Mouse (Mus musculus) gastrocnemius, adult 2 months (tissue): Measurements from ENCODE around the gene Teddm2. TPM values are rescaled to one million over a fixed set of nuclear protein-coding genes. Genes with fewer than 3 reads are reported as not detected.

Experiments
- DNase-seq: peaks from one replicate; pipeline ENCODE4 v3.0.0; 2022
- H3K27ac ChIP-seq: fragments of 200-600 bp; 2 replicates; pipeline ENCODE4 v1.8.1; 2022; ENCODE audit warnings: mild to moderate bottlenecking
- H3K4me3 ChIP-seq: fragments of 200-600 bp; 2 replicates; pipeline ENCODE4 v1.8.1; 2022; ENCODE audit warnings: mild to moderate bottlenecking, moderate library complexity
- CTCF ChIP-seq: fragments of 200-600 bp; IDR thresholded peaks from 2 replicates; pipeline ENCODE4 v1.8.1; 2022; ENCODE audit warnings: antibody characterized with exemption, mild to moderate bottlenecking, moderate library complexity
- intact Hi-C: fragments of 180-260 bp; cut with DNase I; formaldehyde crosslinking; loops from one replicate; pipeline ENCODE4 v1.15.1; 2025
- microRNA-seq: library from miRNA; unstranded; fragments of <30 nt; microRNA quantifications from one replicate; pipeline ENCODE4 v1.2.0, GENCODE M21; 2021
- total RNA-seq, 2 experiments: library from RNA; stranded (reverse); gene quantifications; 2 replicates each; pipeline ENCODE4 v1.2.3; 2021

The Teddm2 gene
- total RNA-seq, 2 experiments from 2014 or later: 1.6 to 4.4 TPM

DNA sequence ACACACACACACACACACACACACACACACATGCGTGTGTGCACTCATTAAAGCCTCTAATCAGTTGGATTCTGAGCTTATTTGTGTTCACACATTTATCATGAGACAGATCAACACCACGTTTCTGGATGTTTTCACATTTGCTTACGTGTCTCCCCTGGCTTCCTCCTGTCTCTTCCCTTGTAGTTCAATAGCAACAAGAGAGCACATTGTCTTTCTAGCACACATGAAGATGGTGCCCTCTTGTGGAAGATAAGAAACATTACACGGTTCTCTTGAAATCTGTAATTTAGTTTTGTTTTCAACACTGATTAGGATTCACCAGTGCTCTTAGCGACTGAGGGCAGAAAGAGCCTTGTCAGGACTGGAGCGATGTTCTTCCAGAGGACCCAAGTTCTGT, 53.2 kb downstream of the Teddm2 start:
- Histone ChIP-seq H3K4me3 (no peak overlapping the region), H3K27ac (no peak overlapping the region)
- TF ChIP-seq CTCF: peak; percentile 61
- intact Hi-C loops: no loop called here
- DNase-seq: no peak

- H3K27ac ChIP-seq: no peak overlapping the region
- no peak overlapping the region for H3K4me3 ChIP-seq
- intact Hi-C loops: no loop called here
- no peak for DNase-seq
- no peak for TF ChIP-seq CTCF
Measured at GRCm38 (mm10) chr1:153846420-153846819, 53.6 kb downstream of the Teddm2 start.

- no peak for DNase-seq
- intact Hi-C loops: no loop called here
- no peak within 1 kb of the TSS for H3K4me3 ChIP-seq
- H3K27ac ChIP-seq: no peak within 1 kb of the TSS
- no peak for TF ChIP-seq CTCF
Measured at GRCm38 (mm10) chr1:153844042-153844441, 56.0 kb downstream of the Teddm2 start, which contains the start of gene Rgsl1. Gene Rgsl1, minus strand, starts transcription at chr1:153844142.

DNA sequence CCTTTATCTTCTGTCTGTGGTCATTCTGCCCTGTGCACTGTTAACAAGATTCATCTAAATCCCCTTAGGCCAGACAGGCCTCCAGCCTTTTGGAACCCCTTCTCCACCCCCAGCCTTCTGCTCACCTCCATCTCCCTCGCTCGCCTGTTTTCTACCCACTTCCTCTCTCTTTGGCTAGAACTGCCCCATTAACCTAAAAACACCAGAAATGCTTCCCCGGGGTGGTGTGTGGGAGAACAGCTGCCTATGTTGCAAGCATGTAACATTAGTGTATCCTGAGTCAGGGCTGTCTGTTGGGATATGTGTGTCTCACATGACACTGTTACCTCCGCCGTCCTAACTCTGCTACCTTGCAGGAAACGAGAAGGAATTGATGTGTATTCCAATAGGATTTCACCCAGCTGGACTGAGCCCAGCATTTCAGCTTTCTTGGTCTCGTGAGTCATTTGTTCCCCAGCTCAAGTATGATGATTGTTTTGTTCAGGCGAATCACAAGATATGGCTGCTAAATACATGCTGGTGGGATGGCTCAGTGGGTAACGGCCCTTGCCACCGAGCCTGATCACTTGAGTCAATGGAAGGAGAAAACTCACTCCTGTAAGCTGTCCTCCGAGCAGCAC, 57.8 kb downstream of the Teddm2 start:
- Histone ChIP-seq H3K4me3 (no peak overlapping the region), H3K27ac (no peak overlapping the region)
- no peak for DNase-seq
- TF ChIP-seq CTCF: no peak
- intact Hi-C loops: no loop called here

GRCm38 (mm10) chr1:153836036-153836435, 64.0 kb downstream of the Teddm2 start:
- no peak for TF ChIP-seq CTCF
- H3K27ac ChIP-seq: no peak overlapping the region
- no peak overlapping the region for H3K4me3 ChIP-seq
- intact Hi-C loops: no loop called here
- DNase-seq: no peak

GRCm38 (mm10) chr1:153830746-153831145, 69.3 kb downstream of the Teddm2 start:
- DNase-seq: no peak
- H3K4me3 ChIP-seq: no peak overlapping the region
- no peak overlapping the region for H3K27ac ChIP-seq
- no peak for TF ChIP-seq CTCF
- intact Hi-C loops: no loop called here

- no peak for DNase-seq
- intact Hi-C loops: no loop called here
- no peak overlapping the region for H3K27ac ChIP-seq
- H3K4me3 ChIP-seq: no peak overlapping the region
- no peak for TF ChIP-seq CTCF
Measured at GRCm38 (mm10) chr1:153820216-153820615, 79.8 kb downstream of the Teddm2 start.

- Histone ChIP-seq H3K27ac (no peak overlapping the region), H3K4me3 (no peak overlapping the region)
- intact Hi-C loops: no loop called here
Measured at GRCm38 (mm10) chr1:153814278-153814677, 85.8 kb downstream of the Teddm2 start.

GRCm38 (mm10) chr1:153807390-153807993, 92.5 kb downstream of the Teddm2 start:
- Histone ChIP-seq H3K27ac (no peak overlapping the region), H3K4me3 (peak overlapping the region; percentile 56)
- peak; percentile 76 for TF ChIP-seq CTCF
- peak; percentile 50 for DNase-seq
- intact Hi-C loops: loop anchor here (5.0 kb wide), 1 partner anchor 250 kb away; no protein-coding TSS in a partner anchor

More at GRCm38 (mm10) chr1:153814278-153814677, 85.8 kb downstream of the Teddm2 start:
- no peak for TF ChIP-seq CTCF
- DNase-seq: no peak

GRCm38 (mm10) chr1:153803530-153803929, 96.5 kb downstream of the Teddm2 start:
- DNase-seq: no peak
- Histone ChIP-seq H3K4me3 (no peak overlapping the region), H3K27ac (peak overlapping the region; percentile 62; the same call in 1 of the 2 replicates)
- no peak for TF ChIP-seq CTCF
- intact Hi-C loops: no loop called here

GRCm38 (mm10) chr1:153802691-153803090, 97.3 kb downstream of the Teddm2 start:
- DNase-seq: no peak
- intact Hi-C loops: no loop called here
- TF ChIP-seq CTCF: no peak
- Histone ChIP-seq H3K27ac (peak overlapping the region; percentile 62), H3K4me3 (peak overlapping the region; percentile 16; the same call in 1 of the 2 replicates)

Small RNA genes lying within 50 kb of the gene (microRNA-seq; reads per million reads assigned to microRNA genes)
- gene Mir8114: 2.9 reads per million

Other genes starting within 250 kb of the Teddm2 start
- gene Rgs8, start 247.2 kb downstream of the Teddm2 start, total RNA-seq: not detected
- gene Rgs16, start 159.9 kb downstream of the Teddm2 start, total RNA-seq: 1 to 10 TPM in 1 of 2 experiments, under 1 TPM in 1; 0.59 to 1.8 TPM
- 1 to 10 TPM in 1 of 2 experiments, under 1 TPM in 1; 0.92 to 1.1 TPM for gene Rnasel, start 150.8 kb downstream of the Teddm2 start, total RNA-seq
- under 1 TPM in 1 of 2 experiments, not detected in 1; 0.18 TPM for gene Rgsl1, start 56.1 kb downstream of the Teddm2 start, total RNA-seq
- not detected for gene Teddm1b, start 25.9 kb downstream of the Teddm2 start, total RNA-seq
- not detected for gene Teddm1a, start 8.5 kb downstream of the Teddm2 start, total RNA-seq
- gene Glul, start 284 bp downstream of the Teddm2 start, total RNA-seq: 100 to 1,000 TPM; 501 to 689 TPM